Mouse (Mus musculus) retina, adult 2 months (tissue): ENCODE data around the gene Phf11c.
"Not testable (repeated sequence)": the region's sequence is repeated elsewhere in the genome, so short reads cannot be mapped to it uniquely, and the experiment has no call there.

Experiments used
- DNase-seq: peaks from one replicate; pipeline ENCODE4 v3.0.0-alpha.2; 2012; ENCODE audit warnings: low read depth, low spot score

Phf11c gene

DNA sequence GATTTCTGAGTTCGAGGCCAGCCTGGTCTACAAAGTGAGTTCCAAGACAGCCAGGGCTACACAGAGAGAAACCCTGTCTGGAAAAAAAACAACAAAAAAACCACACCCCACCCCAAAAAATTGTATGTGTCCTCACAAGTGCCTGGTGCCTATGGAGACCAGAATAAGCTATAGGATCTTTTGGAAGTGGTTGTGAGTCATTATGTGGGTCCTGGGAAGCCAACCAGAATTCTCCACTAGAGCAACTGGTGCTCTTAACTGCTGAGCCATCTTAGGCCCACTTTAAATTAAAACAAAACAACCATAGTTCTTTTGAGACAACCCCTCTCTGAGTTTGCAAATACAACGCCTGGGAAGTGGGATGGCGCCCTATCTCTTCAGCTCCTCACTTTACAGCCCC is at the start of gene Phf11c:
Phf11c (minus strand) TSS at position 101 of the 400 bp plus-strand sequence.
- DNase-seq, result no peak

GRCm38 (mm10) chr14:59441472-59441805 is 46.3 kb upstream of the Phf11c start:
- no peak for DNase-seq

- DNase-seq, result peak; percentile 81
Observed at GRCm38 (mm10) chr14:59440558-59441471, 45.6 kb upstream of the Phf11c start, which contains the start of the genes Setdb2 and Cab39l. TSS of gene Setdb2 (minus strand) at chr14:59440884. TSS of gene Cab39l (plus strand) at chr14:59440972.

DNA sequence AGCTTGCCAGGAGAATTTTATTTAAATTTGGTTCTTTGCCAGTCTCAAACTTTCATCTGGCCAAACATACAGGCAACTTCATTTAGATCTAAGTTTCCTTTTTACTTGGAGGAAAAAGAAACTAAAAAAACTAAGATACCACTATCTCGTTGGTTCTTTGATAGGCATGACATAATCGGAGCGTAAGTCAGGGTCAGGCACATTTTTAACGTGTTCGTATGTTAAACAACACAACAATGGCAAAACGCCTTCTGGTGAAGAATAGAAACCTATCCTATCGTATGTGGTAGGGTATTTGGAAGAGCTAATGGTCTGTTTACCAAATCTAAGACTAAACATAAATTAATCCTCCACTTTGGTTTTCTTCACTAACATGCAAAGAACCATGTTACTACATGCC is 44.9 kb upstream of the Phf11c start:
- no peak for DNase-seq

GRCm38 (mm10) chr14:59438505-59438904 is 43.3 kb upstream of the Phf11c start:
- DNase-seq, result no peak

DNA sequence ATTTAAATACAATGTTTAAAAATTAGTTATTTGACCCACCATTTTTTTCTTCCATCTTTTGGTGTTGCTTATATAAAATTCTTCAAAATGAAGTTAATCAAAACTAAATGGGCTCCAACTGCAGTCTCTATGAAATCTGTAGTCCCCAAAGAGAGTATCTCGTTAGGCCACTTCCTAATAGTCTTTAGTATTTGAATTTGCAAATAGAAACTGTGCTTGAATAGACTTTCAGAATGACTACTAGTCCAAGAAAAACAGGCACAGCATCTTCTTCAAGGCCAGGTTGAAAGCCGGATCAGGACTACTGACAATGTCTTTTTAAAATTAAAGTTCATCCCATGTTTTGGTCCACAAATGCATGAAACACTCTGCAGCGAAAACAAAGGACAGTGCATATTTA is 42.2 kb upstream of the Phf11c start:
- no peak for DNase-seq

GRCm38 (mm10) chr14:59435206-59435605 is 40.0 kb upstream of the Phf11c start:
- no peak for DNase-seq

- DNase-seq, result no peak
Observed at GRCm38 (mm10) chr14:59433902-59434301, 38.7 kb upstream of the Phf11c start.

DNA sequence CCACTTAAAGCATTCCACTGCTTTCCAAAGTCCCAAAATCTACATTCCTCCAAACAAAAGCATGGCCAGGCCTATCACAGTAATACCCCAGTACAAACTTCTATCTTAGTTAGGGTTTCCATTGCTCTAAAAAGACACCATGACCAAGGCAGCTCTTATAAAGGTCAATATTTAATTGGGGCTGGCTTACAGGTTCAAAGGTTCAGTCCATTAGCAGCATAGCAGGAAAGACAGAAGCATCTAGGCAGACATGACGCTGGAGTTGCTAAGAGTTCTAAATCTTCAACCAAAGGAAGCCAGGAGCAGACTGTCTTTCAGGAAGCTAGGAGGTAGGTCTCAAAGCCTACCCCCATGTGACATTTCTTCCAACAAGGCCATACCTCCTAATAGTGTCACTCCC is 35.4 kb upstream of the Phf11c start:
- no peak for DNase-seq

DNA sequence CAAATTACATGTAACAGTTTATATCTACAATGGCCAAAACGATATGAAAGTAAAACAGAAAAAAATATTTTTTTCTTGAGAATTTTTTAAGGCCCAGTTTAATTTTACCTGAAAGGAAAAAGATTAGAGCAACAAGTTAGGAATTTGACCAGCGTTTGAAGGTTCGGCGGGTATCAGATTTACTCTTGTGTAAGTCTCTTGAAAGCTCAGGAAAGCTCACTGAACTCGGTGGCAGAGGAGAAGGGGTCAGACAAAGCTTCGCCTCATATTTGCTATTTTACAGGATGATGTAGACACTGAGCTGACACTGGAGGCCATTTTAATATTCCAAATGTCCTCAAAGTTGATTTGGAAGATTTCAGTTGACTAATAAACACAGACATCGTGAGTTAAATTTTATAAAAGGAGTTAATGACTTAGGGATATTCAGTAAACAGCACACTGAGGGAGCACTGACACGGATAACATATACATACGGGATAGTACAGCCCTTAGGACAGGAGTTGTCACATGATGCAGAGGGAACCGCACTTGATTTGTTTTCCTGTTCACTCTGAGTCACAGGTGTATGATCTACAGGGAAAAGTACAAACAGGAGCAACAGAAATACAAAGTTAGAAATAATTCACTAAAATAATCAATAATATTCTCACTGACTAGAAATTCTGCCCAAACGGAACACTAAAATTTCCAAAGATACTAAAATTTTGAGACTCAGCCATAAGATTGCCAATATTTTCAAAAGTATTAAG is 27.9 kb upstream of the Phf11c start:
- DNase-seq, result no peak

GRCm38 (mm10) chr14:59418171-59418570 is 23.0 kb upstream of the Phf11c start:
- no peak for DNase-seq

- DNase-seq, result not testable (repeated sequence)
Observed at GRCm38 (mm10) chr14:59414979-59415378, 19.8 kb upstream of the Phf11c start.

GRCm38 (mm10) chr14:59396999-59397398 is 1.8 kb upstream of the Phf11c start:
- no peak for DNase-seq

DNA sequence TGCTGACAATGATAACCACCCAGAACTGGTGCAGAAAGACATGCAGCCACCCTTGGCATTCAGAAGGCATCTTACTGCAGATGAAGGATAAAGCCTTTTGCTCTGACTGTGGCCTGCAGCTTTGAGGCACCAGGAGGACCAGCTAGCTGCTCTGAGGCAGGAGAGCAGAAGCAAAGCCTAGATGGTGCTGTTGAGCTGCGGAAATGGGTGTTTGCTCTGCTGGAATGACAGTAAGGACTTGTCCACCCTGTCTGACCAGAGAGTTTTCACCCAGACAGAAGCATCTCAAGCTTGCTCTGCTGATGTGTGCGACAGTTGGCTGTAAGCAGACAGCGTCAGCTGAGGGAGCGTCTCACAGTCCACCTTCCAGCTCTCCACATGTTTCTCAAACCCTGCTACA is 5.0 kb downstream of the Phf11c start:
- DNase-seq, result not testable (repeated sequence)

GRCm38 (mm10) chr14:59389532-59389931 is 5.6 kb downstream of the Phf11c start:
- no peak for DNase-seq

- no peak for DNase-seq
Observed at GRCm38 (mm10) chr14:59370348-59371068, 24.7 kb downstream of the Phf11c start.

- DNase-seq, result no peak
Observed at GRCm38 (mm10) chr14:59366386-59367105, 28.6 kb downstream of the Phf11c start.

- DNase-seq, result no peak
Observed at GRCm38 (mm10) chr14:59365244-59365644, 29.9 kb downstream of the Phf11c start, which contains the start of gene Phf11d. TSS of gene Phf11d (minus strand) at chr14:59365470.

DNA sequence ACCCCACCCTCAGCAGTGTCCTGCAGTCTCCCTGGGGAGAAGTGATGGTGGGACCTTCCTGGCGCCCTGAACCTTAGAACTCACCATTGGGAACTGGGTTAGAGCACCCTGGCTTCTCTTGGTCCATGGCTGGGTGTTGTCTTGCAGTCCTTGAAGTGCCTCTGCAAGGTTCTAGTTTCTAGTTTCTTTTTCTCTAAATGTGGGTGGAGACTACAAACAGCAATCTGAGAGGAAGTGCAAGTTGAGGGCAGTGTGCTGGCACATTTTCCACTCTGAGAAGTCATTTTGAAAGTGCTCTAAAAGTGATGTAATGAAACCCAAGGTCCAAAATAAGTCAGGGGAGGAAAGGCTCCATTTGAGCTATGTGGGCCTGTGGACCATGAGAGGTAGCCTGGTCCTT is 54.0 kb downstream of the Phf11c start, which contains the start of gene Phf11b:
Phf11b (minus strand) TSS at position 163 of the 400 bp plus-strand sequence.
- DNase-seq, result not testable (repeated sequence)

DNA sequence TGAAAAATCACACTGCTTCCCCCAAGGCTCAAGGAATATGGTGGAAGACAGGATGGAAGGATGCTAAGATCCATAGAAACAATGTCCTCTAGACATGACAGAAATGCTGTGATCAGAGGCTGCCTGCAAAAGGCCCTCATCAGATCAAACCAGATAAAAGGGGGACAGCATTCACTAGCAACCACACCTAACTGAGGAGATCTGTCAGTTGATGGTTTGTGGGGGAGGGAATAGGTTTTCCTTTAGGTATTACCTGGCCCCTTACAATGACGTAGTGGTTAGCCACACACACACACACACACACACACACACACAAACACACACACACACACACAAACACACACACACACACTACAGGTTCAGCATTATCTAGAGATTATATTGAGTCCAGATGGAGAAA is 55.6 kb downstream of the Phf11c start:
- DNase-seq, result no peak

GRCm38 (mm10) chr14:59336056-59336455 is 59.1 kb downstream of the Phf11c start:
- DNase-seq, result not testable (repeated sequence)
